Mouse (Mus musculus) ES-Bruce4 (cell line): ENCODE measurements around the gene Ascl5.

Source experiments
- CTCF ChIP-seq: IDR thresholded peaks from one replicate; pipeline ENCODE4 v1.8.1; 2011; ENCODE audit warnings: low read depth, low read length
- EP300 ChIP-seq: IDR thresholded peaks from 2 replicates; pipeline ENCODE4 v1.6.1; 2011; ENCODE audit warnings: low read depth, low read length; ENCODE audit not compliant: insufficient read depth
- POLR2A ChIP-seq: IDR thresholded peaks from one replicate; pipeline ENCODE4 v1.8.1; 2011; ENCODE audit warnings: low read length; ENCODE audit not compliant: insufficient read depth

DNA sequence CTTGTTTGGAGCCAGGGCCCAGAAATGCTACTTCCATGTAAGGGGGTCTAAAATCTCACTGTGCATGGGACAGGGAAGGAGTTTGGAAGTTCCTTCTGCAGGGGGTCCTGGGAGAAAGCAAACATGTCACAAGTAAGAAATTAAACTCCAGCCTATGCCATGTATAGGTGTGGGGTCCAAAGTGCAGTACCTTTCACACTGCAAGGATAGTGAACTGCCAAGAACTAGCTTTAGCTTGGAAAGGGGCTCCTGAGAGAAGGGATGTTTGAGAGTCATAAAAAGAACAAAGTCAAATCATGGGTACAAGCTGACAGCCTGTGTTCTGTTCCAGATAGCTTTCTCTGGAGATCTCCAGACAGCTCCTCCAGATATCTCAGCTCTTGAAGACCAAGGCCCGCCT, 30.6 kb downstream of the Ascl5 start:
- TF ChIP-seq CTCF (no peak), POLR2A (no peak), EP300 (no peak)
